Mouse (Mus musculus): ENCODE measurements at regions not wholly inside any gene's neighbourhood (a gene's known extent, or its start where the extent isn't known, plus 50 kb on each side); places are given as distances from the start of the nearest gene placed in this dataset.

DNA sequence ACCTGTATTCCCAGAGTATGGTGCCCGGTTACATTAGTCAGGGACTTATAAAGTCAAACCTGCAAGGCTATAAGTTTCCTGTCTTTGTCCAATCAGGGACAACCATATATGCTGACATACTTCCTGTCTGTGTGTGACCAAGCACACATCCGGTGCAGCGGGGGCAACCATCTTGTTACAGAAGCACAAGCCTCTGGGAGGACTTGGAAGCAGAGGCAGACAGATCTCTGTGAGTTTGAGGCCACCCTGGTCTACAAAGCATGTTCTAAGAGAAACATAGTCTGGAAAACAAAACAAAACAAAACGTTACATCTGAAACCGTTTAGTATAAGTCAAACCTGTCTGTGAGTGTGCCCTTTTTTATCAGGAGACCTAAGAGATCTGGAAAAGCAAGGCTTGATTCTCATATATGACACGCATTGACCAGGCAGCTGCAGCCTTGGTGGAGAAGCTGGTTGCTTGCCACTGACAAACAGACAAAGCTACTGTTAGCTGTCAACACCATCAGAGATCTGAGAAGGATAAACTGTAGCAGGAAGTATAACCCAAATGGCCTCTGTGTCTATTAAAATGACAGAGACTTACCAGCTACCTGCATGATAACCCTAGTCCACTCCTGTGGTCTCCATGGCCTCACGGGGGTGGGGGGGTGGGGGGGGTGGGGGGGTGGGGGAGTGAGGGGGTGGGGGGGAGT lies 72.6 kb upstream of the Bmp2k start:
- H3K4me2 ChIP-seq (ENCODE audit: low read depth, low read length) = no peak overlapping the region
- no peaks in the 10 kb centered on the region for H3K4me1 ChIP-seq (ENCODE audit: control insufficient read depth, insufficient read depth, low read length)
- no peaks in the 10 kb centered on the region for H3K9me3 ChIP-seq (ENCODE audit: control insufficient read depth, low read length)
- no peaks in the 10 kb centered on the region for H3K27me3 ChIP-seq (ENCODE audit: control insufficient read depth, insufficient read depth, low read length)
- no peaks in the 10 kb centered on the region for H3K36me3 ChIP-seq (ENCODE audit: control insufficient read depth, insufficient read depth, low read length)
- no peak for ATAC-seq (ENCODE audit: low read depth)
- no peak overlapping the region for H3K4me3 ChIP-seq (ENCODE audit: low read depth, low read length)
- no peak overlapping the region for H3K27ac ChIP-seq (ENCODE audit: low read depth, low read length)
- 94% methylated on average over 6 of the region's 7 CpGs for WGBS
- H3K9ac ChIP-seq (replicated peaks; ENCODE audit: low read depth, low read length) = no peak overlapping the region

- Histone ChIP-seq H3K27me3 (ENCODE audit: control insufficient read depth, insufficient read depth, low read length) (no peaks in the 10 kb centered on the region), H3K9ac (replicated peaks; ENCODE audit: low read depth, low read length) (no peak overlapping the region), H3K27ac (ENCODE audit: low read depth, low read length) (no peak overlapping the region), H3K9me3 (ENCODE audit: control insufficient read depth, low read length) (no peaks in the 10 kb centered on the region), H3K36me3 (ENCODE audit: control insufficient read depth, insufficient read depth, low read length) (no peaks in the 10 kb centered on the region), H3K4me2 (ENCODE audit: low read depth, low read length) (no peak overlapping the region), H3K4me3 (ENCODE audit: low read depth, low read length) (no peak overlapping the region), H3K4me1 (ENCODE audit: control insufficient read depth, insufficient read depth, low read length) (no peaks in the 10 kb centered on the region)
- whole genome bisulfite sequencing = 87% methylated on average over 2 of the region's 2 CpGs
- no peak for ATAC-seq (ENCODE audit: low read depth)
Measured at GRCm38 (mm10) chr5:96925943-96926342, 71.5 kb upstream of the Bmp2k start.

DNA sequence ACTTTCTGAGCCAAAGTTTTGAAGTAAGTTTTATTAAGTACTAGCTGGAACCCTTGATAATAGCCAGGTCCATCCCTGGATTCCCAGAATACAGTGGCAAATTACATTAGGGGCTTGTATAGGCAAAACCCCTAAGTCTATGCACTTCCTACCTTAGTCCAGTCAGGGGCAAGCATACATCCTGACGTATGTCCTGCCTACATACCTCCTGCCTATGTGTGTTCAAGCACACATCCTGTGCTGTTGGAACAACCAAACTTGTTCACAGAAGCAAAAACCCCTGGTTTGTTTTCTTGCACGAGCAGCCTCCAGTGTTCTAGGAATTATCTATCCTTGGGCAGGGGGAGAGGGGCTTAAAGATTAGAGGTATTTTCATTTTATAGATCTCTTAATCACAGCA lies 66.4 kb upstream of the Bmp2k start:
- H3K27me3 ChIP-seq (ENCODE audit: control insufficient read depth, insufficient read depth, low read length) = no peaks in the 10 kb centered on the region
- H3K4me3 ChIP-seq (ENCODE audit: low read depth, low read length) = no peak overlapping the region
- H3K4me2 ChIP-seq (ENCODE audit: low read depth, low read length) = no peak overlapping the region
- no peak overlapping the region for H3K9ac ChIP-seq (replicated peaks; ENCODE audit: low read depth, low read length)
- no peaks in the 10 kb centered on the region for H3K9me3 ChIP-seq (ENCODE audit: control insufficient read depth, low read length)
- H3K27ac ChIP-seq (ENCODE audit: low read depth, low read length) = no peak overlapping the region
- no peaks in the 10 kb centered on the region for H3K36me3 ChIP-seq (ENCODE audit: control insufficient read depth, insufficient read depth, low read length)
- WGBS = 74% methylated on average over 2 of the region's 2 CpGs
- H3K4me1 ChIP-seq (ENCODE audit: control insufficient read depth, insufficient read depth, low read length) = no peaks in the 10 kb centered on the region
- no peak for ATAC-seq (ENCODE audit: low read depth)

GRCm38 (mm10) chr5:96931576-96932152 lies 65.8 kb upstream of the Bmp2k start:
- H3K4me2 ChIP-seq (ENCODE audit: low read depth, low read length) = no peak overlapping the region
- H3K9ac ChIP-seq (replicated peaks; ENCODE audit: low read depth, low read length) = no peak overlapping the region
- H3K4me3 ChIP-seq (ENCODE audit: low read depth, low read length) = no peak overlapping the region
- no peak for ATAC-seq (ENCODE audit: low read depth)
- H3K36me3 ChIP-seq (ENCODE audit: control insufficient read depth, insufficient read depth, low read length) = no peaks in the 10 kb centered on the region
- no peak overlapping the region for H3K27ac ChIP-seq (ENCODE audit: low read depth, low read length)
- no peaks in the 10 kb centered on the region for H3K27me3 ChIP-seq (ENCODE audit: control insufficient read depth, insufficient read depth, low read length)
- no peaks in the 10 kb centered on the region for H3K4me1 ChIP-seq (ENCODE audit: control insufficient read depth, insufficient read depth, low read length)
- WGBS = 49% methylated on average over 4 of the region's 4 CpGs
- no peaks in the 10 kb centered on the region for H3K9me3 ChIP-seq (ENCODE audit: control insufficient read depth, low read length)

DNA sequence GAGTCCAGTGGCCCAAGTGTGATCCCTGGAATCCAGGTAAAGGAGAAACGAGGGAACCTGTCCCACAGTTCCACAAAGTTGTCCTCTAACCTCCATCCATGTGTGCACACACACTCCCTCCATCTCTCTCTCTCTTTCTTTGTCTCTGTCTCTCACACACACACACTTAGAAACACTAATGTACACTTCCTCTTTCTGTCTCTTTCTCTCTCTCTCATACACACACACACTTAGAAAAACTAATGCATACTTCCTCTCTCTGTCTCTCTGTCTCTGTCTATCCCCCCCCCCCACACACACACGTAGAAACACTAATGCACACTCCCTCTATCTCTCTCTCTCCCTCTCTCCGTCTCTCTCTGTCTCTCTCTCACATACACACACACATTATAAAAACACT lies 61.2 kb upstream of the Bmp2k start:
- H3K36me3 ChIP-seq (ENCODE audit: control insufficient read depth, insufficient read depth, low read length) = no peaks in the 10 kb centered on the region
- H3K9ac ChIP-seq (replicated peaks; ENCODE audit: low read depth, low read length) = no peak overlapping the region
- H3K4me3 ChIP-seq (ENCODE audit: low read depth, low read length) = no peak overlapping the region
- no peak overlapping the region for H3K4me2 ChIP-seq (ENCODE audit: low read depth, low read length)
- H3K27ac ChIP-seq (ENCODE audit: low read depth, low read length) = no peak overlapping the region
- H3K4me1 ChIP-seq (ENCODE audit: control insufficient read depth, insufficient read depth, low read length) = no peaks in the 10 kb centered on the region
- no peak for ATAC-seq (ENCODE audit: low read depth)
- H3K27me3 ChIP-seq (ENCODE audit: control insufficient read depth, insufficient read depth, low read length) = no peaks in the 10 kb centered on the region
- WGBS = 83% methylated on average over 3 of the region's 3 CpGs
- no peaks in the 10 kb centered on the region for H3K9me3 ChIP-seq (ENCODE audit: control insufficient read depth, low read length)

DNA sequence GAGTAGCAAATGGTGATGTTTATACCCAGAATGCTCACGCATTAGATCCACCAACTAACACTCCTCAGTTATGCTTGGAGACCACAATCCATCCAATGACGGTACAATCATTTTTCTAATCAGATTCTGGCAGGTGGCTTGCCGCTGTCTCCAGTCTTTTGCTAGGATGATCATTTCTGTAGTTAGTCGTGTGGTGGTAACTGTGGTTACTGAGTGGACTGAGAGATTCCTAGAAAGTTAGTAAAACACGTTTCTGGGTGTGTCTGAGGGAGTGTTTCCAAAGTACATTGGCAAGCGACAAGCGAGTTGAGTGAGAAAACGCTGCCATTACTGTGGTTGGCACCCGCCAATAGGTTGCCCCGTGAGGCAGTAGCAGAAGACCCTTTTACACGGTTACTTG lies 58.8 kb upstream of the Bmp2k start:
- ATAC-seq (ENCODE audit: low read depth) = no peak
- Histone ChIP-seq H3K27me3 (ENCODE audit: control insufficient read depth, insufficient read depth, low read length) (no peaks in the 10 kb centered on the region), H3K4me1 (ENCODE audit: control insufficient read depth, insufficient read depth, low read length) (no peaks in the 10 kb centered on the region), H3K27ac (ENCODE audit: low read depth, low read length) (no peak overlapping the region), H3K4me3 (ENCODE audit: low read depth, low read length) (no peak overlapping the region), H3K36me3 (ENCODE audit: control insufficient read depth, insufficient read depth, low read length) (no peaks in the 10 kb centered on the region), H3K9ac (replicated peaks; ENCODE audit: low read depth, low read length) (no peak overlapping the region), H3K9me3 (ENCODE audit: control insufficient read depth, low read length) (no peaks in the 10 kb centered on the region), H3K4me2 (ENCODE audit: low read depth, low read length) (no peak overlapping the region)
- 85% methylated on average over 11 of the region's 11 CpGs for WGBS

DNA sequence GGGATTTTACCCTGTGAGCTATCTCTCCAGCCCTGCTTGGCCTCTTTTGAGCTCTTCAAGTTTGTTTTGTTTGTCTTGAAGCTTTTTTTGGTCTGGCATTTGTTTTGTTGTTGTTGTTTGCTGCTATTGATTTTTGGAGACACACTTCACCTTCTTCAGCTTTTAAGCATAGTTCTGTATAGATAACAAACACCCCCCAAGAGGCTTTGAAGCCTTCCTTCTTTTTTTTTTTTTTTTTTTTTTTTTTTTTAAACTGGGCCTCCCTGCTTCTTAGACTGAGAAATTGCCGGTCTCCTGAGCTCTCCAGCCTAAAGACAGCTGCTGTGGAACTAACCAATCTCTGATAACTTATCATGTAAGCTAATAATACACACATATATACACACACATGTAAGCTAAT lies 58.2 kb upstream of the Bmp2k start:
- 71% methylated on average over 1 of the region's 1 CpGs for WGBS

GRCm38 (mm10) chr5:96940170-96941086 lies 57.1 kb upstream of the Bmp2k start:
- no peak for ATAC-seq (ENCODE audit: low read depth)
- no peaks in the 10 kb centered on the region for H3K27me3 ChIP-seq (ENCODE audit: control insufficient read depth, insufficient read depth, low read length)
- H3K36me3 ChIP-seq (ENCODE audit: control insufficient read depth, insufficient read depth, low read length) = no peaks in the 10 kb centered on the region
- WGBS = 78% methylated on average over 12 of the region's 12 CpGs
- H3K4me1 ChIP-seq (ENCODE audit: control insufficient read depth, insufficient read depth, low read length) = no peaks in the 10 kb centered on the region
- H3K4me2 ChIP-seq (ENCODE audit: low read depth, low read length) = no peak overlapping the region
- H3K27ac ChIP-seq (ENCODE audit: low read depth, low read length) = no peak overlapping the region
- no peaks in the 10 kb centered on the region for H3K9me3 ChIP-seq (ENCODE audit: control insufficient read depth, low read length)
- no peak overlapping the region for H3K9ac ChIP-seq (replicated peaks; ENCODE audit: low read depth, low read length)
- no peak overlapping the region for H3K4me3 ChIP-seq (ENCODE audit: low read depth, low read length)

More for the DNA sequence above, 58.2 kb upstream of the Bmp2k start:
- no peak overlapping the region for H3K4me3 ChIP-seq (ENCODE audit: low read depth, low read length)
- no peaks in the 10 kb centered on the region for H3K36me3 ChIP-seq (ENCODE audit: control insufficient read depth, insufficient read depth, low read length)
- no peak for ATAC-seq (ENCODE audit: low read depth)
- no peak overlapping the region for H3K4me2 ChIP-seq (ENCODE audit: low read depth, low read length)
- no peak overlapping the region for H3K9ac ChIP-seq (replicated peaks; ENCODE audit: low read depth, low read length)
- no peaks in the 10 kb centered on the region for H3K27me3 ChIP-seq (ENCODE audit: control insufficient read depth, insufficient read depth, low read length)
- H3K4me1 ChIP-seq (ENCODE audit: control insufficient read depth, insufficient read depth, low read length) = no peaks in the 10 kb centered on the region
- H3K27ac ChIP-seq (ENCODE audit: low read depth, low read length) = no peak overlapping the region
- H3K9me3 ChIP-seq (ENCODE audit: control insufficient read depth, low read length) = no peaks in the 10 kb centered on the region

DNA sequence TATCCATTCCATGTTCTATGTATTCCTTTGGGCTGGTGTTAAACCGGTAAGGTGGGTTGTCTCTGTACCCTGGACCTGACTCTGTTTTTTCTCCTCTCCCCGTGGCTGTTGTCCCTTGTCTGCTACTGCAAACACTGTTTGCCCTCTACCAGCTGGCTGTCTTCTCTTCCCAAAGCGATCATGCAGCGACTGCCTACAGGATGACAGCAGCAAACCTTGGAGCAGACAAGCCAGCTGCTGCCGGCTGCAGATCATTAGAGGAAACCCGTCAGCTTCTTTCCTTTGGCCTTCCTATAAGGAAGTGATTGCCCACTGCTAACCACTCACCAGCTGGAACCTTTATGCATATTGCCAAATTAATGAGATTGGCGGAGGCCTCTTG lies 56.4 kb upstream of the Bmp2k start:
- H3K27ac ChIP-seq (ENCODE audit: low read depth, low read length) = no peak overlapping the region
- no peaks in the 10 kb centered on the region for H3K27me3 ChIP-seq (ENCODE audit: control insufficient read depth, insufficient read depth, low read length)

More for the DNA sequence above, 56.4 kb upstream of the Bmp2k start:
- ATAC-seq (ENCODE audit: low read depth) = no peak; the same call in none of the 2 replicates
- H3K9ac ChIP-seq (replicated peaks; ENCODE audit: low read depth, low read length) = no peak overlapping the region
- H3K36me3 ChIP-seq (ENCODE audit: control insufficient read depth, insufficient read depth, low read length) = no peaks in the 10 kb centered on the region
- no peak overlapping the region for H3K4me3 ChIP-seq (ENCODE audit: low read depth, low read length)
- 43% methylated on average over 7 of the region's 7 CpGs for WGBS
- H3K4me1 ChIP-seq (ENCODE audit: control insufficient read depth, insufficient read depth, low read length) = no peaks in the 10 kb centered on the region
- no peaks in the 10 kb centered on the region for H3K9me3 ChIP-seq (ENCODE audit: control insufficient read depth, low read length)
- no peak overlapping the region for H3K4me2 ChIP-seq (ENCODE audit: low read depth, low read length)

Data from neural tube, embryonic 14.5 days (tissue).